Mouse (Mus musculus): ENCODE results near the gene Csf3.

Csf3 gene

DNA sequence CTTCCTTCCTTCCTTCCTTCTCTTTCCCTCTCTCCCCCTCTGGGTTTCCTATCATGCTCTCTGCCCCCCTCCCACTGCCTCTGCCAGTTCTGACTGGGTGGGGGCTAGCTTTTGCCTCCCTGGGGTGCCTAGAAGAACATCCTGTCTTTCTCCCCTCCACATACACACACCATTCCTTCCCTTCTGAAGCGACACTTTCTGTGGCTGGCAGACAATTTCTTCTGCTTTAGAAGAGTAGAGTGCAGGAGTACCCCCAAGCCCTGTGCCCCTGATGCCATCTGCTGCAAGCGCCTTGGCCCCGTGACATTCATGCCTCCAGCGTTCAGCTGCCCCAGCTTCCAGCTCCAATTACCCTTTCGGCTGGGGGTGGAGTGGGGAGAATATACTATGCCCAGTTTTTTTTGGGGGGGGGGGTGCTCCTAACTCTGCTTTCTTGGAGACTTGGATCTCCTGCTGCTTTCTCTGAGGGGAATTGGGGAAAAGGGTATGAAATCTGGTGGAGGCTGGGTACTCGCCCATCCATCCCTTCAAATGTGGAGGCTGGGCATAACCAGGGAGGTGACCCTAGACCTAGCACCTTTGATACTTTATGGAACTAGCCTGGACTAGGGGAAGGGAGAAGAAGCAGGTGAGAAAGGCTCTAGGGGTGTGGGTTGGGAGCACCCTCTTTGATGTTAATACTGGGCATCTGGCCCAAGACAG is 46.9 kb downstream of the Csf3 start:
- peak; percentile 59 for DNase-seq (ENCODE audit: low read depth)

DNA sequence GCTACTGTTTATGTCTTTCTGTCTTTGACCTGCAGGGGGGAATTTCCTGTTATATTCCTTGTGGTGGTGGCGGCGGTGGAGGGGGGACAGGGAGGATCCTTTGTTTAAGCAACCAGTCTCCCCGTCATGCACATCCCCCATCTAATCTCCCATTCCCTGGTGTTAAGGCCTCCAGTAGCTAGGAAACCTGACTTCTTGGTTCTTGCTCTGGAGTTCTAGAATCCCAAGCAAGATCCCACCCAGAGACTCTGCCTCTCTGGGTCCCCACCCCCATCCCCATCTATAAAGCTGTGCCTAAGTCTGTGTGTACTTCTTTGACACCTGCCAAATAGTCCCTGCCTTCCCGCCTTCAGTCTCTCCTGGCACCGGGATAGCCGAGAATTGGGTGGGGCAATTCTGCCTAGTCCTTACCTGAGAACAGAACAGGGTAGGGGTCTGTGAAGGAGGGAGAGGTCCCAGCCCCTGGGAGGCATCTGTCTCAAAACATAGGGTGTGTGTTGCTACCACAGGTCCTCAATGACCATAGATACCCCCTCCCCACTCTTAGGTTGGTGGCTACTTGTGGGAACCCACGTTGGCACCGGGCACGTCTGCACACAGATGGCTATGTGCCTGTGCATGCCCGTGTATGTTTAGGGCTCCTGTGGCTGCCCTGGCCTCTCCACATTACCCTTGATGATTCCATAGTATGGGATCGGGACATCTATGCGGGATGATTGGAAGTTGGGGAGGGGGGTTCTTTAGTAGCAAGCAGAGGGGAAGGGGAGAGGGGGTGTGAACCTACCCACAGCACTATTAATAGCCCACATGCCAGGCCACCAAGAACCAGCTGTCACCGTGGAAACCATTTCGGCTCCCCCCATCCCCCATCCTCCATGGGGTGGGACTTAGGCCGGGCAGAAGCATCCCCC is 47.7 kb downstream of the Csf3 start:
- DNase-seq (ENCODE audit: low read depth): no peak

DNA sequence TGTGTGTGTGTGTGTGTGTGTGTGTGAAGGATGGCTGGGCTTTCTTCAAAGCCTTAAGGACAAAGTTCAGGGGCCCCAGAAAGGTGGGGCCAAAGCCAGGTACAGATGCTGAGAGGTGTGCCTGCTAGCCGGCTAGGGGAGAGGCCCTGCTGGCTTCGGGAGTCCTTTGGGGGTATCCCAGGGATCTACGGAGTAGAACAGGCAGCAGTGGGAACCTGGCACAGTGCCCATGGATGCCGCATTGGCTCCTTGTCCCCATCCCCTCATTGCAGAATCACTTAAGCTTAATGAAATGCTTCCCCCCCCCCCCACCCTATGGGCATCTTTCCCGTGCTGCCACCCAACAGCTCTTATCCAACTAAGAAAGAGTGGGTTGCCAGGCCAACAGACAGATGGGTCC is 48.7 kb downstream of the Csf3 start:
- no peak for DNase-seq (ENCODE audit: low read depth)

GRCm38 (mm10) chr11:98750351-98751201 is 49.5 kb downstream of the Csf3 start:
- DNase-seq (ENCODE audit: low read depth): no peak

- DNase-seq (ENCODE audit: low read depth): no peak
Observed at GRCm38 (mm10) chr11:98751221-98751782, 50.2 kb downstream of the Csf3 start.

GRCm38 (mm10) chr11:98752562-98753140 is 51.6 kb downstream of the Csf3 start:
- DNase-seq (ENCODE audit: low read depth): no peak
